Mouse (Mus musculus): ENCODE measurements at regions not wholly inside any gene's neighbourhood (a gene's known extent, or its start where the extent isn't known, plus 50 kb on each side); places are given as distances from the start of the nearest gene placed in this dataset.

DNA sequence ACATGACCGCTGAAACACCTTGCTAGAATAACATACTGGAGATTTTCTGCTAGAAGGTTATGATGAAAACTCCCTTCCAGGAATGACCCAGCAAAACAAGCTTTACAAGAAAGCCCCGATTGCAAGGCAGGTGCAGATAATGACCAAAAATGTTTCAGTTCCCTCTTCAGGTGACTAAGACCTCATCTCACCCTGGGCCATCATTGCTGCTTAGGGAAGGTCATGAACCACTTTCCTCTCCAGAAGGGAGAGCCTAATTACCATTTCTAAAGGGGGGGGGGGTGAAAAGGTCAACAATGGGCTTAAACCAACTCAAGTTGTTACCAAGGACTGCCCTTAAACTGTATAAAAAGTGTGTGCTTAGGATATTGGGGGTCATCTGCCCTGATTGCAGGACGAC lies 59.8 kb upstream of the Speer4c start:
- no peak for DNase-seq

GRCm38 (mm10) chr5:15774567-15774966 lies 60.5 kb upstream of the Speer4c start:
- DNase-seq: peak; percentile 5

DNA sequence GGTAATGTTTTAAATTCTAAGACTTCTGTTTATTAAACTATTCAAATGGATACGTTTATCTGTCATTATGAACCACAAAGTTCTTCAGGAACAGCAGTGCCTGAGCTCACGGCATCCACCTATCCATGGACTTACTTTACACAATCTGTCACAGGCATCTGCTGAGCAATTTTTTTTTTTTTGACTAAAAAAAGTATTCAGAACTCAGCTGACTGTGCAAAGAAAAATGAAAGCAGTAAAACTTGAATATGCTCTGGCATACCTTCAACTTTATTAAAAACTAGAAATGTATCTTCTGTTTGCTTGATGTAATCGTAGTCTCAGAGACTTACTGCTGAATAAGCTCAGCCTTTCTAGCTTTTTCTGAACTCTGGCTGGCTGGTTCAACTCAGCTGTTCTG lies 62.0 kb upstream of the Speer4c start:
- DNase-seq: no peak

- no peak for DNase-seq
These were observed 89.5 kb upstream of the Speer4c start for GRCm38 (mm10) chr5:15803583-15803982.

DNA sequence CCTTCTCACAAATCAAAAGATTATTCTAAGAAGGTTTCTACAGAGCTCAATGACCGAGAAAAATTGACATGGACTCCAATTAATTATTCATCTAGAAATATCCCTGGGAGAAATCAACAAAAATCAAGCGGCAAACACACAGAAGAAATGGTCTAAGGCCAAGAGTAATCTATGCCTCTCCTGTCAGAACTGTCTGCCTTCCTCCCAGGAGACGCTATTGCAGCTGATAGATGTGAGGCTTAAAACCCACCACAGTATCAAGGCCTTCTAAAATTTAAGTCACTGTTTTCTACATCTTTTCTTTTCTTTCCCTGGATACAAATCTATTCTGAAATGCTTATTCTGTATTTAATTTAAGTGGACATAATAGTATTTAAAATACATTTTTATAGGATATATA lies 102.8 kb upstream of the Speer4c start:
- no peak for DNase-seq

GRCm38 (mm10) chr5:15817366-15817765 lies 103.3 kb upstream of the Speer4c start:
- DNase-seq: no peak

DNA sequence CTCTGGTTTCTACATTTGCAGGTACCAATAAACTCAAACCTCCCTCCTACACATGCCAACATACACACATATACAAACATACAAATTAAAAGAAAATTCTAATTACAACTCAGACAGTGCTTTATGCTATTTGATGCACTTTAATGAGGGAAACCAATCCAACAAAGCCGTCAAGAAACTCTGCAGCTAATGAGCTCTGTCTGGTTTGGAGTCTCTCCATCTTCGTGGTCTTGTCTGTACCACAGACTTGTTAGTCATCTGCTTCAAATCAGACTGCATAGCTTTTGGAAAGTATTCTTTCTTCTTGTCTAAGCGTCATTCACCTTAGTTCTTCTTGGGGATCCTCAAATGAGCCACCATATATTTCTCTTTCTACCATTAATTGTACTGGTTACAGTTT lies 108.9 kb upstream of the Speer4c start:
- DNase-seq: no peak

GRCm38 (mm10) chr5:15831527-15831926 lies 103.0 kb upstream of the Cacna2d1 start:
- DNase-seq: no peak

DNA sequence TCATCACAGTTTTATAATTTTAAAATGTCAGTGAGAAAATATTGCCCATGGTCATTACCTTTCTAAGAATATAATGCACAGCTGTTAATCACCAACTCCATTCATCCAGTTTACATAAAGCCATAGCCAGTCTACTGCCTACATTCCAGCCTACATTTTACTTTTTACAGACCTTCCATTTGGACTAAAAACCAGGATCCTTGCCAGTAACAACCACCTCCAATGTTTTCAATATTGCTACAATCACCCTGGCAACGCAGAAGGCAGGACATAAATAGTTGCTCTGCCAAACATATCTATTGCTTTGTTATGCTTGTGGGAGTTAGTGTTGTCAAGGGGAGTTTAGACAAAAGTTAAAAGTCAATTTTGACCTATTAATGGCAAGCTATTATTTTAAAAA lies 102.2 kb upstream of the Cacna2d1 start:
- DNase-seq: no peak

DNA sequence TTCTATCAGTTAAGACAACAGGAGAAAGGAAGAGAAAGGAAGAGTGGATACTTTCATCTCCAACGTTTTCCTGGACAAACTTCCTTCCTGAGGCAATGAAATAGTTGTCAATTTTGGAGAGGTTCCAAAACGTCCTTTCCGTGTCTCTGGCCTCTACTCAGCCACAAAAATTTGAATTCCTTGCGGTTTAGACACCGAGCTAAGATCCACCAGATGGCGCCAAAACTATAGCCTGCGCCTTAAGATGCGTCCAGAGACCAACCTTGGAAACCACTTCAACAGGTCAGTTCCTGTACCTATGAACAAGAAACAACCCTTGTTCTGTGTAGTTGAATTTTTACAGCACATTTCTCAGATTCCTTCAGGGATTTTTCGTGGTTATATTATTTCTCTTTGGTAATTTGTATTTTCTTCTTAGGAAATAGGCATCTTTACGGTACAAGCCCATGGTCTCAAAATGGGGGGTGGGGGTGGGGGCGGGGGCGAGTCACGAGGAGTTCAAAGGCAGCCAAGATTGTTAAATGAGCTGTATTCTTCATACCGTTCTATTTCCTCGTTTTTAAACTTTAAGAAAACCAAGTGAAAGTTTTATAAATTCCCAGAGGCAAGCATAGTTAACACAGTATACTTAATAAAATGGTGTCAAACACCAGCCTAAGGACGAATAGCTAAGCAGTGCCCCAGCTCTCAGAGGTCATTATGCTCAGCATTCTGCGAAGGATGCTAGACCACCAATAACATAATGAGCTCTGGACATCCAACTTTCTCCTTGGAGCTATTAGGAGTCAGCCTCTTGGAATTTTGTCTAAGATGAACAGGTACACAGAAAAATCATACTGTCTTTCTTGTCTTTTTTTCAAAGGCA lies 96.2 kb upstream of the Cacna2d1 start:
- peak; percentile 83 for DNase-seq

DNA sequence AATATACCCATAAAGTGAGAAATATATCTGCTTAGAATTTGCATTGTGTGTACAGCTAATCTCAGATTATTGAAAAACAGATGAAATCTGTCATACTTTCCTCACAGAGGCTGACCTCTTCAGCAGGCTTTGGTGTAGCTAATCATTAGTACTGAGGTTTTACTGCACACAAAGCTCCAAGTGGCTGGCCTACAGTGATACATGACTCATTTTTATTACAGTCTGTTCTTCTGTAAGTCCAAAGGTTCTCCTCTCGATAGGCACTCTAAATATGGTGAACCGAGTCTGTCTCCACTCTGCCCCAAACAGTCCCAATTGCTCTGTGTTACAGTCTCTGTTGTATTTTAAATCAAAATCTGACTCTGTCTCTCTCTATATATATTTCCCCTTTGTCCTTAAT lies 87.7 kb upstream of the Cacna2d1 start:
- no peak for DNase-seq

- no peak for DNase-seq
These were observed 85.0 kb upstream of the Cacna2d1 start for GRCm38 (mm10) chr5:15849520-15849919.

GRCm38 (mm10) chr5:15850126-15850801 lies 84.2 kb upstream of the Cacna2d1 start:
- DNase-seq: no peak

DNA sequence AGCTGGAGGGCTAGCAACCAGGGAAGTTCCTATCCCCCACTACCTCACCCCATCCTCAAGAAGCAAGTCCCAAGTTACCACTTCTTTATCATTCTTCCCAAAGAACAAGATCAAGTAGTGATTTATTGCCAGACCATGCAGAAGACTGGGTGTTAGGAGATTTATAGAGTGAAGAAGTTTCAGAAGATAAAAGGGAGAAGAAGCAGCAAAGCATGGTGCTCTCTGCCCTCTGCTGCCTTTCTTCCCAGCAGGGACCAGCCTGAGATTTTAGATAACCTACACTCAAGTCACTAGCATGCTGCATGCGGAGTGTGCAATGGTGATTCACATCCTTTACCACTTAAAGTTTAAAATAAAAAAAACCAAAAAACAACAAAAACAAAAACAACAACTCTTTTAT lies 79.7 kb upstream of the Cacna2d1 start:
- no peak for DNase-seq

DNA sequence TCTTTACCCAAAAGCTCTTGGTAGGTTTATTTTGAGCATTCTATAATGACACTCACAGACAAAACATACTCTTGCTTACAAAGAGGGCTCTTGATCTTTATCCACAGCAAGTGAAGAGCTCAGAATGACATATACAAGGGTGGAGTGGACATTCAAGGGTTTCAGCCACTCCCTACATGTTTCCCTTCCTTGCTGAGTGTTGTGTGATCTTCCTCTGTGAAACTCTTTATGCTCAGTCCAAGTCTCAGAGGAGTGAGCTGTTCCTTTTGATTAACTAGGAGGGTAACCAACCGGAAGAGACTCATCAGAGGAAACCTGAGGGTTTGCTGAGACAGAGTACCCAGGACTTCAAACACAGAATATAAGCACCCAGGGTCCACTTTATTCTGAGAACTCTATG lies 77.5 kb upstream of the Cacna2d1 start:
- no peak for DNase-seq

- DNase-seq: no peak
These were observed 60.4 kb upstream of the Cacna2d1 start for GRCm38 (mm10) chr5:15874065-15874464.

- DNase-seq: no peak
These were observed 51.5 kb upstream of the Cacna2d1 start for GRCm38 (mm10) chr5:15883004-15883403.
